Mouse (Mus musculus) monocyte, adult 59 days (primary cell): Measurements from ENCODE around the gene Tnpo3. TPM values are rescaled to one million over a fixed set of nuclear protein-coding genes. Genes with fewer than 3 reads are reported as not detected.

Experiments used
- total RNA-seq, 2 experiments: library from RNA; stranded (reverse); gene quantifications; one replicate each; pipeline ENCODE4 v1.2.4; 2023

Gene Tnpo3
- 10 to 100 TPM; 56.1 to 66.9 TPM for total RNA-seq

DNA sequence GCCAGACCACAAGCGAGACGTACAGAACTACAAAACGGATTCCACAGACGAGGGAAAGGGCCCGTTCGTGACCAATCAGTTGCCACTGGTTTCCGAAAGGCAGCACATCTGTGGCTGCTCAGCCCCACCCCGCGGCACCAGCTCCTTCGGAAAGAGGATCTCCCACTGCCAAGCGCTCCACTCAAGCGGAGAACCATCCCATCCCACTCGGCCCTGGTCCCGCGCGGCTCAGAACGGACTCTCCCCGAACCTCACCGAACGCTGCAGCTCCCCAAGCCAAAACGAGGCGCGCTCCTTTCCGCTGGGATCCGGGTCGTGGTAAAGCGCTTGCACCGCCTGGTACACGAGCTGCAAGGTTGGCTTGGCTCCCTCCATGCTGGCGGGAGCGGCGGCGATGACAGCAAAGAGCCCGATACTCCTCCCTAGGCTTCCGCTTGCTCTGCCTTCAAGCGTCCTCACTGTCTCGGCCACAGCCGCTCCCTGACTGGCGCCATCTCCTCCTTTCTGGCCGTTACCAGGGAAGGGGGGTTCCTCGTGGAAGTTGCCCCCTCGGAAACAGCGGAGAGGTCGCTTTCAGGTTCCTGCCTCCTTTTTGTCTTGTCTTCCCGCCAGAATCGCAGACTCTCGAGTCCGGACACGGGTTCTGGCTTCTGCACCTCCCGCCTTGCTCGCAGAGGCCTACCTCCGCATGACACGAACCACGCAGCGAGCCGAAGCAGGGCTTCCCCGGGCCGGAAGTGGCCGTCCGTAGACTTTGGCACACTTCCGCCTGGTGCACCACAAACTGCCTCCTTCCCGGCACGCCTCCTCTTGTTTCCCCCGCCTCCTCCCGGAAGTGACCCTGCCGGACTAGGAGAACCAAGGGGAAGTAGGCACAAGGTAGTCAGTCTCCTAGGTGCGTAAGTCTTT is at the start of gene Tnpo3:
Gene Tnpo3, minus strand, starts transcription at position 777 of the 909 bp plus-strand sequence.

DNA sequence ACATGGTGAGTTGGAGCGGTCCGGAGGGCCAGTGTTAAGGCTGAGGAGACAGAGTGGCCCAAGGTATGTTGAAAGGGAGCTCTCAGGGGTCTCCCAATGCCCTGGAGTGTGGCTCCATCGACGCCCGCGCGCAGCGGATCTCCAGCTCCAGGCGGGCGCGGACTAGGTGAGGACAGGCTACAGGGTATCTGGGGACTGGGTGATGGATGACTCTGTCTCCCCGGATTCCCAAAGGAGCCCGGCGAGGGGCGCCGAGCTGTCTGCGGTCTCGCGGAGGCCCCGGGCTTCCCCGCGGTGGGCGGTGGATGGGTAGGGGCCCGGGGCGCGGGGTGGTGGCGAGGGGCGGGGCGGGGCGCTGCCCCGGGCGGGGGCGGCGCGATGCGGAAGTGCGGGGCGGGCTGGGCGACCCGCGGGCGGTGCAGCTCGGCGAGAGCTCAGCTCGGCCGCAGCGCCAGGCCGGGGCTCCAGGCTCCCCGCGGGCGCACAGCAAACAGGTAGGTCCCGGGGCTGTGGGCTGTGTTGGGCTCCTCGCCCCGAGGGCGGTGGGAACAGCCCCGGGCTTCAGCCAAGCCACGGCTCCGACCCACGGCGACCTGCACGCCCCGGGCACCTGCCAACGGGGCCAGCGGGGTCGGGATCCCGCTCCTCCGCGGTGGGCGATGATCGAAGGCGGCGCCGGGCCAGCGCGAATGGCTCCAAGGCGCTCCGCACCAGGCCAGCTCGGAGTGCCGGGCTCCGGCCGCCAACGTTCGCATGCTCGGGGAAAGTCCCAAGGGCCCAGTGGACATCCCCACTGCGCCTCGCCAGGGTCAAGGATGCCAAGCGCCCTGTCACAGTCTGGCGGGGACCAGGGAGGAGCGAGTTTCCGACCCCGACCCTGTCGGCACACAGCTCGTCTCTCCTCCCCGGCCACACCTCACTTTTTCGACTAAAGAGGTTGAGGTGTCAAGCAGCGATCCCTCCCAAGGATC is 83.1 kb downstream of the Tnpo3 start, which contains the start of gene Irf5:
Gene Irf5, plus strand, starts transcription at position 345 of the 971 bp plus-strand sequence.

DNA sequence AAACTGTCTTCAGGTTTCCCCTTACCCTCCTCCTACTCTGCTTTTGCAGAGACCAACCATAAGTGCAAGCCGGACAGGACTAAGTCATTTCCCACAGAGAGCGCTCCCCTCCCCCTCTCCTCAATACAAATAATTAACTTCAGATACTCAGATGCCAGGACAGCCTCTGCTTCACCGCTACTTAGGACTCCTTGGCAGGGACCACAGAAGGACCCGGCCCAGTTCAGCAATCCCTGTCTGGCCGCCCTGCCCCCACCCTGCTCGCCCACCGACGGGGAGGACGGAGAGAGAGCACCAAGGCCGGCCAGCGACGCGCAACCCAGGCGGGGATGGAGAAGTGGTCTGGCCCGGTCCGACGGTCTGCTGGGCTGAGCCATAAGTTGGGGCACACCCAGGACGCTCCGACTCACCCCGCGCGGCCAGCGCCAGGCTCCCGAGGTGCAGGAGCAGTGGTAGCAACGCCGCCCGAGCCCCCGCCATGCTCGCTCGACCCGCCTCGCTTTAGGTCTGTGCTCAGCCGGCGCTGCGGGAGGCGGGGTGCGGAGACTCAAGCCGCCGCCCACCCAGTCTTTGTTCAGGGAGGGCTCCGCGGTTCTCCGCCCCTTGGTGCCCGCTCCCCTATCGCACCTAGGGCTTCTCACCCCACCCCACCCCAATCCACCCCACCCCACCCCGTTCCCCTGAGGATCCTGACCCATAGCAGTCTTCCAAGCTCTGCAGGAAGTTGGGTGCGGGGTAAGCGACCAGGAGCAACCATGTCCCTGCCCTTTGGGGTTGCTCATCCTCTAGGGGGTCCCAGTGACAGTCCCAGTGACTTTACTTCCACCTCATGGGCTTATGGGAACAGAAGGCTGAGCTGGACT is 102.0 kb downstream of the Tnpo3 start, which contains the start of gene Kcp:
Gene Kcp, minus strand, starts transcription at position 506 of the 863 bp plus-strand sequence.

Other genes with a start within 250 kb of the Tnpo3 start
- not detected for gene Opn1sw, start 221.4 kb downstream of the Tnpo3 start, total RNA-seq
- not detected for gene Ccdc136, start 213.6 kb downstream of the Tnpo3 start, total RNA-seq
- gene Flnc, start 176.6 kb downstream of the Tnpo3 start, total RNA-seq = under 1 TPM; 0.09 to 0.29 TPM
- gene Atp6v1f, start 142.2 kb downstream of the Tnpo3 start, total RNA-seq = 100 to 1,000 TPM; 201 to 203 TPM
- gene Atp6v1fnb, start 138.4 kb downstream of the Tnpo3 start, total RNA-seq = 1 to 10 TPM; 2.5 to 3.1 TPM
- 1 to 10 TPM in 1 of 2 experiments, not detected in 1; 1.1 TPM for gene Kcp, start 101.9 kb downstream of the Tnpo3 start, total RNA-seq
- 100 to 1,000 TPM; 502 to 515 TPM for gene Irf5, start 83.3 kb downstream of the Tnpo3 start, total RNA-seq
- 10 to 100 TPM; 14.9 to 17.1 TPM for gene Tspan33, start 84.3 kb upstream of the Tnpo3 start, total RNA-seq
- 1 to 10 TPM; 1.8 to 2.3 TPM for gene Smo, start 125.6 kb upstream of the Tnpo3 start, total RNA-seq
- gene Ahcyl2, start 158.1 kb upstream of the Tnpo3 start, total RNA-seq = 10 to 100 TPM; 75.7 to 85.4 TPM